Mouse (Mus musculus) small intestine, adult 2 months (tissue): ENCODE results near the gene Mpp4. TPM values are rescaled to one million over a fixed set of nuclear protein-coding genes. Genes with fewer than 3 reads are reported as not detected.

Source experiments
- H3K27ac ChIP-seq: fragments of 200-500 bp; 2 replicates; pipeline ENCODE4 v1.5.1; 2012; ENCODE audit warnings: low read depth, low read length, control low read depth, inconsistent platforms; ENCODE audit not compliant: insufficient read depth
- H3K27me3 ChIP-seq: fragments of 200-500 bp; 2 replicates; pipeline ENCODE4 v1.6.1; 2012; ENCODE audit warnings: mild to moderate bottlenecking, moderate library complexity, low read length, inconsistent platforms; ENCODE audit not compliant: control insufficient read depth, insufficient read depth
- H3K36me3 ChIP-seq: fragments of 200-500 bp; 2 replicates; pipeline ENCODE4 v1.6.1; 2012; ENCODE audit warnings: mild to moderate bottlenecking, low read length, control low read depth, inconsistent platforms; ENCODE audit not compliant: control insufficient read depth, insufficient read depth
- H3K4me1 ChIP-seq: fragments of 200-500 bp; 2 replicates; pipeline ENCODE4 v1.6.1; 2012; ENCODE audit warnings: low read length, inconsistent platforms, mixed read lengths; ENCODE audit not compliant: control insufficient read depth, insufficient read depth, insufficient read length
- H3K4me3 ChIP-seq: fragments of 200-500 bp; 2 replicates; pipeline ENCODE4 v1.5.1; 2012; ENCODE audit warnings: low read depth, mild to moderate bottlenecking, control low read depth, inconsistent platforms, low read length, moderate library complexity
- CTCF ChIP-seq: fragments of 200-500 bp; IDR thresholded peaks from 2 replicates; pipeline ENCODE4 v1.5.1; 2012; ENCODE audit warnings: low read depth, mild to moderate bottlenecking, control low read depth, inconsistent platforms, low read length, moderate library complexity, mixed read lengths; ENCODE audit not compliant: insufficient replicate concordance, insufficient read length; ENCODE audit errors: extremely low read depth
- POLR2A ChIP-seq: fragments of 200-500 bp; IDR thresholded peaks from 2 replicates; pipeline ENCODE4 v1.6.1; 2012; ENCODE audit warnings: low read depth, mild to moderate bottlenecking, control low read depth, inconsistent platforms, low read length, moderate library complexity
- WGBS: fragments of 180-500 bp; shearing (Covaris S2); methylation state at CpG from one replicate; pipeline ENCODE4 v1.1.7; 2018; 5-methylcytosine and 5-hydroxymethylcytosine counted together
- polyA plus RNA-seq: library from polyadenylated mRNA; depleted of rRNA; stranded (reverse); fragments of >200 nt; gene quantifications from 2 replicates; pipeline ENCODE4 v1.2.3, GENCODE M21; 2012

Gene Mpp4
- polyA plus RNA-seq, 1 experiment: 2.9 TPM

GRCm38 (mm10) chr1:59144543-59144942 lies 18.6 kb downstream of the Mpp4 start:
- no peak for TF ChIP-seq POLR2A
- TF ChIP-seq CTCF: peak; percentile 65; the same call in 1 of the 2 replicates
- H3K4me1 ChIP-seq: no peaks in the 10 kb centered on the region
- WGBS: 75% methylated on average over 10 of the region's 10 CpGs
- H3K4me3 ChIP-seq: no peak overlapping the region
- H3K36me3 ChIP-seq: no peaks in the 10 kb centered on the region
- H3K27ac ChIP-seq: no peak overlapping the region
- no peaks in the 10 kb centered on the region for H3K27me3 ChIP-seq

- TF ChIP-seq POLR2A: no peak
- TF ChIP-seq CTCF: peak; percentile 41; the same call in 1 of the 2 replicates
- Histone ChIP-seq H3K4me1 (no peaks in the 10 kb centered on the region), H3K4me3 (no peak overlapping the region), H3K27me3 (no peaks in the 10 kb centered on the region), H3K36me3 (no peaks in the 10 kb centered on the region), H3K27ac (no peak overlapping the region)
Observed at GRCm38 (mm10) chr1:59142809-59143208, 20.4 kb downstream of the Mpp4 start.

- H3K4me3 ChIP-seq: no peak overlapping the region
- H3K27ac ChIP-seq: no peak overlapping the region
- no peaks in the 10 kb centered on the region for H3K36me3 ChIP-seq
- TF ChIP-seq CTCF (no peak), POLR2A (no peak)
- H3K4me1 ChIP-seq: no peaks in the 10 kb centered on the region
- no peaks in the 10 kb centered on the region for H3K27me3 ChIP-seq
- 72% methylated on average over 5 of the region's 5 CpGs for WGBS
Observed at GRCm38 (mm10) chr1:59134419-59134818, 28.8 kb downstream of the Mpp4 start.

- H3K27me3 ChIP-seq: no peaks in the 10 kb centered on the region
- TF ChIP-seq CTCF: no peak
- no peak for TF ChIP-seq POLR2A
- 83% methylated on average over 7 of the region's 7 CpGs for WGBS
- peaks cover 6% of the 10 kb centered on the region; the same call in 1 of the 2 replicates for H3K4me1 ChIP-seq
- H3K36me3 ChIP-seq: no peaks in the 10 kb centered on the region
- no peak overlapping the region for H3K4me3 ChIP-seq
- no peak overlapping the region for H3K27ac ChIP-seq
Observed at GRCm38 (mm10) chr1:59128879-59129278, 34.3 kb downstream of the Mpp4 start.

- Histone ChIP-seq H3K27ac (no peak overlapping the region), H3K36me3 (no peaks in the 10 kb centered on the region), H3K4me3 (no peak overlapping the region), H3K4me1 (peaks cover 6% of the 10 kb centered on the region; the same call in 1 of the 2 replicates), H3K27me3 (no peaks in the 10 kb centered on the region)
- TF ChIP-seq POLR2A: no peak
- TF ChIP-seq CTCF: no peak
- WGBS: 23% methylated on average over 5 of the region's 5 CpGs
Observed at GRCm38 (mm10) chr1:59125558-59125957, 37.6 kb downstream of the Mpp4 start.

GRCm38 (mm10) chr1:59119720-59120457 lies 43.3 kb downstream of the Mpp4 start, which contains the start of gene Tmem237:
Gene Tmem237 (minus strand): TSS chr1:59120408.
- Histone ChIP-seq H3K36me3 (no peaks in the 10 kb centered on the region), H3K27ac (peak within 1 kb of the TSS; percentile 53), H3K4me3 (peak within 1 kb of the TSS; percentile 95), H3K4me1 (peaks cover under 1% of the 10 kb centered on the region; the same call in 1 of the 2 replicates), H3K27me3 (no peaks in the 10 kb centered on the region)
- TF ChIP-seq POLR2A (peak; percentile 49; the same call in 1 of the 2 replicates), CTCF (no peak)
- under 1% methylated on average over 74 of the region's 74 CpGs for WGBS

- no peak overlapping the region for H3K27ac ChIP-seq
- no peaks in the 10 kb centered on the region for H3K27me3 ChIP-seq
- WGBS: 38% methylated on average over 8 of the region's 8 CpGs
- peak overlapping the region; percentile 19; the same call in 1 of the 2 replicates for H3K4me3 ChIP-seq
- TF ChIP-seq POLR2A (no peak), CTCF (no peak)
- H3K4me1 ChIP-seq: peaks cover 7% of the 10 kb centered on the region; the same call in 1 of the 2 replicates
- H3K36me3 ChIP-seq: no peaks in the 10 kb centered on the region
Observed at GRCm38 (mm10) chr1:59110524-59110923, 52.7 kb downstream of the Mpp4 start.

- TF ChIP-seq POLR2A (no peak), CTCF (no peak)
- Histone ChIP-seq H3K4me3 (no peak overlapping the region), H3K27me3 (no peaks in the 10 kb centered on the region), H3K27ac (no peak overlapping the region), H3K4me1 (no peaks in the 10 kb centered on the region), H3K36me3 (0 out of 2 replicates have a peak, but pooled peaks cover 2% of the 10 kb centered on the region)
- 79% methylated on average over 6 of the region's 6 CpGs for WGBS
Observed at GRCm38 (mm10) chr1:59102071-59102470, 61.1 kb downstream of the Mpp4 start.
